Mouse (Mus musculus): Measurements from ENCODE around the gene Enah. TPM values are rescaled to one million over a fixed set of nuclear protein-coding genes. Genes with fewer than 3 reads are reported as not detected.

Gene Enah
- polyA plus RNA-seq, 2 experiments from 2014 or later: 0.29 to 1.3 TPM

GRCm38 (mm10) chr1:182027426-182027979, 7.7 kb upstream of the Enah start:
- no peak for ATAC-seq

DNA sequence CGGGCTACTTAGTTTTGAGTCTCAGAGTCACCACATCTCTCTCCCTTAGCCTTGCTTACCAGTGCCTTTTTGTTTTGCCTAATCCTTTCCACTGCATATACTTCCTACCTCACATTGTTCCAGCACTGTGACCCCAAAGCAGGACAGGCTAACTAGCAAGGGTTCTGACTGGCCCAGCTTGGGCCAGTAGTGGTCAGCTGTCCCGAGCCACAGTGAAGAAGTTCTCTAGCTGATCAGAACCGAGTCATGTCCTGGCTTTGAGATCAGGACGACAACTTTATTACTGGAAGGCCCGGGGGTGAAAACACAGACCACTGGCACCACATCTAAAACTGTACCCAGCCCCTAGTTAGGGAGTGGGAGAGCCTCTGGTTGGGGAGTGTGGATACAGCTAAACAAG, 7.0 kb upstream of the Enah start:
- no peak for ATAC-seq

DNA sequence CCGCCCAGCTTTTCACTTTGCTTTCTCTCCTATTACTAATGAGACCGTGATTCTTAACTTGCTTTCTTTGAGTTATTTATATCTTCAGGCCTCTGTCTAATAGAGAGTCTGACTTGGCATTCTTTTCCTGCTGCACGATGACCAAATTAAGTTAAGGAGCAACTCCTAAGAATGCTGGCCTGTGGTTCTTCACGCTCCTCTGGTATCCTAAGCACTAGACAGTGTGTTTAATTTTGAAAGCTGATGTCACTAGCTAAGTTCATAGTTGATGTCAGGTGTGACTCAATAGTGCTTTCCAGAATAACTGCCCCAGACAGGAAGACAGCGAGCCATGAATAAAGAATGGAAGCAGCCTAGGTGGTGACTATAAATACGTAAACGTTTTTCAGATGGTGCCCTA, 6.3 kb upstream of the Enah start:
- no peak for ATAC-seq

- ATAC-seq: no peak
Measured at GRCm38 (mm10) chr1:182021691-182022299, 2.0 kb upstream of the Enah start.

- ATAC-seq: no peak
Measured at GRCm38 (mm10) chr1:182020831-182021460, 1.2 kb upstream of the Enah start.

DNA sequence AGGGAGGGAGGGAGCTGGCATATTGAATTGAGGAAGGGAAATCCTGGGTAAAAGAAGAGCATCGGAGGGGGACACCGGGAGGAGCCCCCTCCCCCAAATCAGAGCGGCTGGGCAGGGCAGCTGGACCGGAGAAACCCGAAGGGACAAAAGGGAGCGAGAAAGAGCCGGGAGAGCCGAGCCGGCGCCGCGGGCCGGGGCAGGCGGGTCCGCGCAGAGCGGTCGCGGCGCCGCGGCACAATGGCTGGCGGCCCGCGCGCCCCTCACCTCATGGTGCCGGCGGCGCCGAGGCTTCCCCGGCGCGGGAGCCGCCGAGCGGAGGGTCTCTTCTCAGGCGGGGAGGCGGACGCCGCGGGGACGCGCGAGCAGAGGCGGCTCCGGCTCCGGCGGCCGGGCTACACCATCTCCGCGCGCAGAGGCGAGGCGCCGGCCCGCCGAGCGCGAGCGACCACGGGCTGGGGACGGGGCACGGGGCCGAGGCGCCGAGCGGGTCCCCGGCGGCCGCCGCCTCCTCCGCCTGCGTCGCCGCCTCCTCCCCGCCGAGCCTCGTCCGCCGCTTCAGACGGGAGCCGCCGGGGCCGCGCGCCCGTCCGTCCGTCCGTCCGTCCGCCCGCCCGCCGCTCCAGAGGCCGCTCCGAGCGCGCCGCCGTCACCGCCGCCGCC, 394 bp downstream of the Enah start:
- peak; percentile 14 for ATAC-seq

- ATAC-seq: no peak
Measured at GRCm38 (mm10) chr1:182018397-182019265, 1.2 kb downstream of the Enah start.

DNA sequence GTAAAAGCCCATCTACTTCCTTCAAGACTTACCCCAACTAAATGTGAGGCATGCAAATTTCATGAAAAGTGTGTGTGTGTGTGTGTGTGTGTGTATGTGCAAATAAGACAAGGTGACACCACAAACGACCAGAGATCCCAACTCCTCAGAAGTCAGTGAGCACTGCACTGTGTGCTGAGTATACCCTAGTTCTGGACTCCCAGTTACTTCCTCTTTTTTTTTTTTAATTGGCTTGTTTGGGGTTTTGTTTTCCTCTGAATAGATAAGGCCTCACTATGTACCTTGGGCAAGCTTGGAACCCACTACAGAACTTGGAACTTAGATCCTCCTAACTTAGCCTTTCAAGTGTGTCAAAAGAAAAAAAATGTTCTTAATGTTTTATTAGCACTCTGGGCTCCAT, 14.0 kb downstream of the Enah start:
- ATAC-seq: no peak

GRCm38 (mm10) chr1:181998673-181999072, 21.1 kb downstream of the Enah start:
- ATAC-seq: no peak

DNA sequence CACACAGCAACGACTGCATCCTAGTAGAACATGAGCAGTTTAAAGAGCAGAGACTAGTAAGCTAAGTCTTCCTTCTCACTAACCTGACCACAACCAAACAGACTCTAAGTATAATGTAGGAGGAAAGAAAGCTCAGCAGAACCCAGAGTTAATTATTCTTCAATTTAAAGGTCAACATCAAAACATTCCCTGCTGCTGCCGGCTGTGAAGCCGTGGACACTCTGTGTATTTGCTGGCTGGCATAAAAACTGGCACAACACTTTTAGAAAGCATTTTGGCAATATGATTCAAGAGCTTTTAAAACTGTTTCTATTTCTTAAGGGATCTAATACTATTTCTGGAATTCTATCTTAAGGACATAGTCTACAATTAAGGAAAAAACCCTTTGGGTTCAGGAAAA, 22.0 kb downstream of the Enah start:
- ATAC-seq: no peak

GRCm38 (mm10) chr1:181993597-181993996, 26.2 kb downstream of the Enah start:
- no peak for ATAC-seq

DNA sequence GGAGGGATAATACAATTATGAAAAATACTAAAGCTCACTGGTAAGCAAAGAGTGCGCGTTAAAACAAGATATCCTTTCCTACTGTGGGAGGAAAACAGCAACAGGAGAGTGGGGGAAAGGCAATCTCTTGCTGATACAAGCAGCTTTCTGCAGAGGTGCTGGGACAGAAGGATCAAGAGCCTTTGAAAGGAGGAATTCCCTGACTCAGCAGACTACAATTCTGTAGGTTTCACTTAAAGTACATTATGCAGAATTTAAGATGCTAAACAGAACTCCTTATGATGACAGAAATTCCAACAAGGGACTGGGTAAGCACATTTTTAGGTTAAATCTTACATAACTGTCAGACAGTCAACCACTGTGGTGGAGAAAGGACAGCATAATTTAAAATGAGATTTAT, 31.4 kb downstream of the Enah start:
- ATAC-seq: no peak

GRCm38 (mm10) chr1:181987226-181987625, 32.6 kb downstream of the Enah start:
- no peak for ATAC-seq

GRCm38 (mm10) chr1:181985880-181986279, 33.9 kb downstream of the Enah start:
- ATAC-seq: no peak

DNA sequence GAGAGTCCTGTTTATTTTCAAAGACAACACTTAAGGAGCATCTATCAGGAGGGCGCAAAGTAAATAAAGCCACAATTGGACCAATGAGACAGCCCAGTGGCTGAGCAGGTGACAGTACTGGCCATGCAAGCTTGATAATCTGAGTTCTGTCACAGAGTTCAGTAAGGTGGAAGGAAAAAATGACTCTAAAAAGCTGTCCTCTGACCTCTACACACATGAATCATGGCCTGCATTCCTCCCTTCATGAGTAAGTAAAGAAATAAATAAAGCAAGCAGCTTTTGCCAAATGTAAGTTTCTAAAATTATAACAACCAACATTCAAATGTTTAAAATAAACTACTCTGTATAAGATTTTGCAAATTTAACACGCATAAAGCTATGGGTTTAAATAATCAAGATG, 35.0 kb downstream of the Enah start:
- ATAC-seq: no peak

- ATAC-seq: no peak
Measured at GRCm38 (mm10) chr1:181980017-181980719, 39.6 kb downstream of the Enah start.

DNA sequence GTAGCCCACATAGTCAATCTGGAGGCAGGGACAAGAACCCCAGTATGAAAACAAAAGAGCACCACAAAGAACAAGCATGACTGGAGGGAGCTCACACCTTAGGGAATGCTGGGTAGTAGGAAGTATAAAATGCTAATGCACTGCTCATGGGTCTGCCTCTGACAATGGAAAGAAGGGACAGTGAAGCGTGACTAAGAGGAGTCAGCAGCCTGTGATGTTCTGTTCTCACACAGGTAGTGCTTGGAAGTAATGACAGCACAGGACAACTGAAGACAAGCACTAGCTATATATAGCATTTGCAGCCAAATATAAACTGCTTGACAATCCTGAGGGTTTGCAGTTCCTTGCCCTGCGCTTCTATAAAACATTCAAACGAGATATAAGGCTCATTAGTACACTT, 44.3 kb downstream of the Enah start:
- ATAC-seq: no peak

GRCm38 (mm10) chr1:181974897-181975296, 44.9 kb downstream of the Enah start:
- ATAC-seq: no peak

DNA sequence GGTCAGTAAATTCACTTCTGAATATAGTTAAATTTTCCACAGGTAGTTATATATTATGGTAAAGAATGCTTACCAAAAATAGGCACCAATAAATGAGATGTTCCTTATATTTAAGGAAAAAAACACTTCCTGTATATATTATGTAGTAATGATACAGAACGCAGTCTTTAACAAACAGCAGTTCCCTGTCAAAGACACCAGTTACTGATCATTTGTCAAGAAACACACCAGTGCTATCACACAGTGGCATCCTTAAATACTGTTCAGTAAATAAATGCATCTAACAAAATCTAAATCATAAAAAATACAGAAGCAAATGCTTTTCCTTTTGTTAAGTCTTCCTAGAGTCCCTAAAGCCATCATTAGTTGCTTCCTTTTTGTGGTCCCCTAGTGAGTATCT, 54.5 kb downstream of the Enah start:
- ATAC-seq: no peak

DNA sequence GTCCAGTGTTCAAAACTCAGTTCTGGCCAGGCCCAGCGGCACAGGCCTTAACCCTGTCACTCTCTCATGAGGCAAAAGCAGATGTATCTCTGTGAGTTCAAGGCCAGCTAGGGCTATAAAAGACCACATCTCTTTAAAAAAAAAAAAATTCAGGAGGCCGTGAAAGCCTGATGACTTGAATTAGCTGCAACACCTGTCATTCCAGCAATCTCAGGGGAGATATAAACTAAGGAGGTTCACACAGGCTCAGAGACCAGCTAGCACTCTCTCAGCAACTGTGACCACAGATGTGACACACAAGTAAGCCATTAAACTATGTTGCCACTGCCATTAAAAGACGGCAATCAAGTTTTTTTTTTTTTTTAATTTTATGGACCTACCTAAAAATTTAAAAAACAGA, 56.0 kb downstream of the Enah start:
- no peak for ATAC-seq

- no peak for ATAC-seq
Measured at GRCm38 (mm10) chr1:181963351-181963750, 56.4 kb downstream of the Enah start.

DNA sequence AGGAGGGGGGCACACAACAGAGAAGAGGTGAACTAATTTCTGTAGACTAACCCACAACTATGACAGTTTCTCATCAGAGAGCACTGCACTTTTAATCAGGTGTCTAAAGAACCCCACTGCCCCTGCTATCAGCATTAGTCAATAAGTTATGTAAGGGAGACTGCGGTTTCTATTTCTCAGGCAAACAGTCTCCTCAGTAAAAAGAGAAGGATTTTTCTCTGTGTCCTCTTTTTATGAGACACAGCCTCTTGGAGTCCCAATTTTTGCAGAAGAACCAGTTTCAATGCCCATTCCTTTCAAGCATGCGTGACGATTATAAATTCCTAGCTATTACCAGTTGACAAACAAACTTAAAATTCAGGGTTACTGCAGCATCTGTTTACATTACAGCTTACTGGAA, 59.4 kb downstream of the Enah start:
- no peak for ATAC-seq
